Mouse (Mus musculus) kidney, adult 2 months (tissue): ENCODE results near the gene Dab1. TPM values are rescaled to one million over a fixed set of nuclear protein-coding genes. Genes with fewer than 3 reads are reported as not detected.

Experiments used
- DNase-seq: peaks from one replicate; pipeline ENCODE4 v3.0.0; 2021
- H3K27ac ChIP-seq: fragments of 200-500 bp; 2 replicates; pipeline ENCODE4 v1.5.1; 2012; ENCODE audit warnings: low read depth, low read length, control low read depth, inconsistent platforms; ENCODE audit not compliant: insufficient read depth
- H3K27me3 ChIP-seq: fragments of 200-500 bp; replicated peaks from 2 replicates; pipeline ENCODE4 v1.6.1; 2012; ENCODE audit warnings: mild to moderate bottlenecking, moderate library complexity, low read length, inconsistent platforms; ENCODE audit not compliant: control insufficient read depth, insufficient read depth
- H3K36me3 ChIP-seq: fragments of 200-500 bp; 2 replicates; pipeline ENCODE4 v1.6.1; 2012; ENCODE audit warnings: mild to moderate bottlenecking, moderate library complexity, low read length, inconsistent platforms; ENCODE audit not compliant: control insufficient read depth, insufficient read depth
- H3K4me1 ChIP-seq: fragments of 200-500 bp; 2 replicates; pipeline ENCODE4 v1.6.1; 2011; ENCODE audit warnings: low read length; ENCODE audit not compliant: control insufficient read depth, insufficient read depth
- H3K4me3 ChIP-seq: fragments of 200-500 bp; 2 replicates; pipeline ENCODE4 v1.5.1; 2011; ENCODE audit warnings: mild to moderate bottlenecking, low read depth, low read length, control low read depth; ENCODE audit not compliant: insufficient read depth
- CTCF ChIP-seq: fragments of 200-500 bp; conservative IDR thresholded peaks from 2 replicates; pipeline ENCODE4 v1.5.1; 2011; ENCODE audit warnings: low read depth, mild to moderate bottlenecking, control low read depth, low read length, moderate library complexity, mixed read lengths; ENCODE audit not compliant: insufficient read depth, insufficient read length
- POLR2A ChIP-seq: fragments of 200-500 bp; IDR thresholded peaks from one replicate; pipeline ENCODE4 v1.6.1; 2011; ENCODE audit warnings: low read depth, low read length, control low read depth
- WGBS: fragments of 180-500 bp; shearing (Covaris S2); methylation state at CpG from one replicate; pipeline ENCODE4 v1.1.7; 2018; 5-methylcytosine and 5-hydroxymethylcytosine counted together
- polyA plus RNA-seq: library from polyadenylated mRNA; depleted of rRNA; stranded (reverse); fragments of >200 nt; gene quantifications from 2 replicates; pipeline ENCODE4 v1.2.3, GENCODE M21; 2012

Dab1 gene
- polyA plus RNA-seq, 1 experiment = 3.3 TPM

- H3K36me3 ChIP-seq = no peaks in the 10 kb centered on the region
- no peaks in the 10 kb centered on the region for H3K4me1 ChIP-seq
- H3K27me3 ChIP-seq = no peaks in the 10 kb centered on the region
- DNase-seq = no peak
- H3K27ac ChIP-seq = no peak overlapping the region
- no peak overlapping the region for H3K4me3 ChIP-seq
- TF ChIP-seq CTCF (no peak), POLR2A (no peak)
- 54% methylated on average over 4 of the region's 4 CpGs for WGBS
Observed at GRCm38 (mm10) chr4:103699755-103700154, 80.6 kb downstream of the Dab1 start.

- TF ChIP-seq POLR2A (no peak), CTCF (no peak)
- H3K4me1 ChIP-seq = no peaks in the 10 kb centered on the region
- 85% methylated on average over 6 of the region's 6 CpGs for WGBS
- H3K36me3 ChIP-seq = no peaks in the 10 kb centered on the region
- no peak overlapping the region for H3K27ac ChIP-seq
- DNase-seq = no peak
- H3K27me3 ChIP-seq = no peaks in the 10 kb centered on the region
- H3K4me3 ChIP-seq = no peak overlapping the region
Observed at GRCm38 (mm10) chr4:103700392-103700791, 81.2 kb downstream of the Dab1 start.

DNA sequence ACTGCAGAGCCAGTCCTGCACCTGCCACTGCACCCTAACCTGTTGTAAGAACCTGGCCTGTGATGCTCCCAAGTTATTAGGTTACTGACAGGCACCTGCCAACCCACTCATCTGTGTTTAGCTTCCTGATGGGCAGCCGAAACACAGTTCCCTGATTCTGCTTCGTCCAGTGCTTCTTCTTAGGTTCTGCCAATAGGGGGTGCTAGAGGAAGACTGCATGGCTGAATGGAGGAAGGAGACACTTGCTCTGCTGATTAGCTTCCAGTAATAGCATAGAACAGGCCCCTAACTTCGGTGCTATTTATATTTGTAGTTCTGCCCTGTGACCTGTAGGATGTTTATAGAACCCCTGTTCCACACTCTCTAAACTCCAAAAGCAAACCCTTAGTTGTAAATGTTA lies 83.0 kb downstream of the Dab1 start:
- no peak overlapping the region for H3K27ac ChIP-seq
- H3K36me3 ChIP-seq = no peaks in the 10 kb centered on the region
- no peak overlapping the region for H3K4me3 ChIP-seq
- TF ChIP-seq CTCF = peak; percentile 55
- TF ChIP-seq POLR2A = no peak
- peak; percentile 17 for DNase-seq
- no peaks in the 10 kb centered on the region for H3K4me1 ChIP-seq
- no peaks in the 10 kb centered on the region for H3K27me3 ChIP-seq
- WGBS = 37% methylated on average over 3 of the region's 3 CpGs

GRCm38 (mm10) chr4:103704477-103704876 lies 85.3 kb downstream of the Dab1 start:
- TF ChIP-seq POLR2A = no peak

DNA sequence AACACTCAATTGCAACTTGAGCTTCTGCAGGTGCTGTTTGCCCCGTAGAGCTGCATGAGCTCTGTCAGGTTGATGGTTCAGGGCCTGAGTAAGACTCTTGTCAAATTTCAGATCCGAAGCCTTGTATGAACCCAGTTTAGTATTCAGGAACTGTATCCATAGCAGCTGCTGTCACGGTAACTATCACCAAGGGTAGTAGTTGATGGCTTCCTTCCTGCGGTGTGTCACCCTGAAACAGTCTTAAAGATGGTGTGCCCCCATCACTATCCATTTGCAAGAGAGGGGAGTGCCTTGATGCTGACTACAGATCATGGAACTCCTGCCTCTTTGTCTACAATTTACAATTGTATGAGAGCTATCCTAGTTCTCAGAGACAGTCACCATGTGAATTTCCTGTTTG lies 87.3 kb downstream of the Dab1 start:
- TF ChIP-seq CTCF (no peak), POLR2A (no peak)
- 69% methylated on average over 4 of the region's 4 CpGs for WGBS
- H3K4me1 ChIP-seq = no peaks in the 10 kb centered on the region
- no peaks in the 10 kb centered on the region for H3K27me3 ChIP-seq
- H3K27ac ChIP-seq = no peak overlapping the region
- no peak overlapping the region for H3K4me3 ChIP-seq
- DNase-seq = no peak
- no peaks in the 10 kb centered on the region for H3K36me3 ChIP-seq

More at GRCm38 (mm10) chr4:103704477-103704876, 85.3 kb downstream of the Dab1 start:
- Histone ChIP-seq H3K27me3 (no peaks in the 10 kb centered on the region), H3K4me1 (no peaks in the 10 kb centered on the region), H3K27ac (no peak overlapping the region), H3K4me3 (no peak overlapping the region), H3K36me3 (no peaks in the 10 kb centered on the region)
- DNase-seq = no peak
- WGBS = 63% methylated on average over 2 of the region's 2 CpGs

- Histone ChIP-seq H3K27ac (no peak overlapping the region), H3K27me3 (no peaks in the 10 kb centered on the region), H3K4me1 (no peaks in the 10 kb centered on the region), H3K36me3 (no peaks in the 10 kb centered on the region), H3K4me3 (no peak overlapping the region)
- TF ChIP-seq POLR2A (no peak), CTCF (no peak)
- no peak for DNase-seq
- 33% methylated on average over 1 of the region's 1 CpGs for WGBS
Observed at GRCm38 (mm10) chr4:103707140-103707539, 88.0 kb downstream of the Dab1 start.

DNA sequence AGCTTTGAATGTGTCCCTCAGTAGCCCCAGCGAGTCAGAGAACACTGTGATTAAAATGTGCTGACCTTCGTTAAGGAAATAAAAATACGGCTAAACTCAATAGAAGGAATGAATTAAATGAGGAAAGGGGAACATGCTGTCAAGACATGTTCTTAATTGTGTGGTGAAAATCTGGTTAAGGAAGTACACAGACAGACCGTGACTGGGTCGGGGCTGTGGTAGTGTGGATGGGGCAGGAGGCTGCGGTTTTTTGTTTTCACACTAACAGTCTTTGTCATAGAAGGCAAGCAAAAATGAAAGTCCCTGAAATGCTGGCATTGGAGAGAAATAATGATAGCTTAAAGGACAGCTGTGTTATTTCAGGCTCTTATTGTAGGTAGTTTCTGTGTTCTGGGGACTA lies 92.2 kb downstream of the Dab1 start:
- Histone ChIP-seq H3K4me1 (no peaks in the 10 kb centered on the region; the same call in 1 of the 2 replicates), H3K36me3 (no peaks in the 10 kb centered on the region), H3K27ac (no peak overlapping the region), H3K4me3 (no peak overlapping the region), H3K27me3 (no peaks in the 10 kb centered on the region)
- no peak for TF ChIP-seq POLR2A
- no peak for TF ChIP-seq CTCF
- WGBS = 66% methylated on average over 6 of the region's 6 CpGs
- DNase-seq = no peak

DNA sequence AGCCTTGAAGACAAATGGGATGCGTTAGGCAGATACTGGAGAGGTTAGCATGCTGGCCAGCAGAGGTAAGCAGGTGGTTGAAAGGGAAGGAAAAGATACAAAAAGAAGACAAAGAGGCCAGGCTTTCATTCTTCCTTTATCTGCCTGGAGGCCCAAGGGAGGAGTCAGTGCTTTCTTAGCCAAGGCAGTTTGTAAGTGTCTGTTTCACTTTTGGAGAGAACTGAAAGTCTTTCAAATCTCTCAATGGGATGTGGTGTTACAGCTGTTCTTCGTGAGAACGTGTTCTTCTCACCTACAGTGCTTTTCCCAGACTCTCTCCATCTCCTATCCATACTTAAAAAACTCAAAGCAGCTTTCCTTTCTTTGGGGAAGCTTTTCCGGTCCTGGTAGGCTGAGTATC lies 94.8 kb downstream of the Dab1 start:
- DNase-seq = no peak
- H3K4me1 ChIP-seq = no peaks in the 10 kb centered on the region; the same call in 1 of the 2 replicates
- WGBS = 87% methylated on average over 4 of the region's 4 CpGs
- no peaks in the 10 kb centered on the region for H3K36me3 ChIP-seq
- TF ChIP-seq POLR2A (no peak), CTCF (no peak)
- no peak overlapping the region for H3K27ac ChIP-seq
- no peaks in the 10 kb centered on the region for H3K27me3 ChIP-seq
- H3K4me3 ChIP-seq = no peak overlapping the region
